28 mouse cellular contexts compared by ENCODE assay signal in genomic region chr9:114425576-114425975, GRCm38 (mm10). TPM values are rescaled to one million over a fixed set of nuclear protein-coding genes. Genes with fewer than 3 reads are reported as not detected.
DNase-seq lines count a peak whose midpoint lies in the region; ATAC-seq and TF ChIP-seq lines count a peak whose summit lies in the region.
"Had no signal": no experiment of that assay in that cellular context is flagged by ENCODE, and none has a peak within 500 bp of the region (broad histone marks: within the 10 kb centered on the region; RNA-seq: fewer than 3 reads in every experiment).

No protein-coding gene starts in this region.

- H3K9me3 ChIP-seq in intestine, postnatal 0 days (ENCODE audit: control insufficient read depth) = no peaks in the 10 kb centered on the region
- H3K9me3 ChIP-seq in intestine, embryonic 16.5 days (ENCODE audit: control insufficient read depth, low read length) = peaks cover 6% of the 10 kb centered on the region; the same call in 1 of the 2 replicates
- H3K9me3 ChIP-seq in midbrain, embryonic 11.5 days (ENCODE audit: control insufficient read depth, low read length) = no peaks in the 10 kb centered on the region; the same call in 1 of the 2 replicates
- no peaks in the 10 kb centered on the region for H3K9me3 ChIP-seq in midbrain, embryonic 16.5 days (replicated peaks; ENCODE audit: control insufficient read depth, low read length, poor library complexity, severe bottlenecking)
- H3K9me3 ChIP-seq in E14TG2a.4 (ENCODE audit: low read length) = peaks cover 10% of the 10 kb centered on the region; the same call in 1 of the 2 replicates
- H3K9me3 ChIP-seq in forebrain, embryonic 14.5 days (replicated peaks; ENCODE audit: control insufficient read depth, low read length) = no peaks in the 10 kb centered on the region
- H3K9me3 ChIP-seq: forebrain, embryonic 15.5 days had no signal

- H3K4me2 ChIP-seq in intestine, postnatal 0 days (replicated peaks; ENCODE audit: low read depth) = no peak overlapping the region
- no peak overlapping the region for H3K4me2 ChIP-seq in intestine, embryonic 16.5 days (ENCODE audit: low read depth, low read length)
- H3K4me2 ChIP-seq in midbrain, embryonic 11.5 days = no peak overlapping the region
- H3K4me2 ChIP-seq in midbrain, embryonic 16.5 days (ENCODE audit: low read length) = no peak overlapping the region
- H3K4me2 ChIP-seq in forebrain, embryonic 14.5 days (ENCODE audit: low read length) = no peak overlapping the region
- H3K4me2 ChIP-seq: embryonic facial prominence, embryonic 13.5 days; embryonic facial prominence, embryonic 15.5 days; forebrain, embryonic 12.5 days; forebrain, embryonic 15.5 days had no signal

- no peak overlapping the region for H3K27ac ChIP-seq in intestine, postnatal 0 days (ENCODE audit: low read depth, low read length)
- H3K27ac ChIP-seq in intestine, embryonic 16.5 days (ENCODE audit: low read length) = no peak overlapping the region
- no peak overlapping the region for H3K27ac ChIP-seq in midbrain, embryonic 11.5 days (ENCODE audit: low read depth, low read length)
- H3K27ac ChIP-seq in midbrain, embryonic 16.5 days (ENCODE audit: low read length) = no peak overlapping the region
- no peak overlapping the region for H3K27ac ChIP-seq in forebrain, embryonic 14.5 days (ENCODE audit: low read depth, low read length)
- H3K27ac ChIP-seq: embryonic facial prominence, embryonic 13.5 days; embryonic facial prominence, embryonic 15.5 days; forebrain, embryonic 10.5 days; forebrain, embryonic 12.5 days; forebrain, embryonic 15.5 days had no signal

- H3K36me3 ChIP-seq in intestine, postnatal 0 days (ENCODE audit: control insufficient read depth, insufficient read depth) = peaks cover 68% of the 10 kb centered on the region
- peaks cover 18% of the 10 kb centered on the region for H3K36me3 ChIP-seq in intestine, embryonic 16.5 days (ENCODE audit: control insufficient read depth, insufficient read depth, low read length)
- peaks cover 5% of the 10 kb centered on the region for H3K36me3 ChIP-seq in midbrain, embryonic 11.5 days (ENCODE audit: control insufficient read depth, insufficient read depth, low read length)
- peaks cover 4% of the 10 kb centered on the region; the same call in 1 of the 2 replicates for H3K36me3 ChIP-seq in midbrain, embryonic 16.5 days (ENCODE audit: control insufficient read depth, insufficient read depth, low read length)
- H3K36me3 ChIP-seq in E14TG2a.4 (ENCODE audit: insufficient read depth, low read length) = peaks cover 74% of the 10 kb centered on the region
- 0 out of 2 replicates have a peak, but pooled peaks cover 6% of the 10 kb centered on the region for H3K36me3 ChIP-seq in forebrain, embryonic 14.5 days (ENCODE audit: control insufficient read depth, insufficient read depth, low read length)

- peak; percentile 60 for DNase-seq in midbrain, embryonic 11.5 days (ENCODE audit: low spot score, missing footprints)
- DNase-seq in R1 (ENCODE audit: low read depth, low spot score) = peak; percentile 63
- DNase-seq in forebrain, embryonic 14.5 days (ENCODE audit: low spot score) = no peak
- DNase-seq in cerebellum, postnatal 10 days = no peak
- DNase-seq: adrenal gland, adult 8-10 months; adrenal gland, postnatal 14 days; adrenal gland, postnatal 36 days; B cell, adult 2 months; cerebellum, adult 11-12 months; cerebellum, adult 2 months; cerebellum, adult 9-10 months; cerebellum, postnatal 14 days; cerebellum, postnatal 36 days; embryo, embryonic 11 days; forebrain, postnatal 0 days had no signal

- ATAC-seq in intestine, postnatal 0 days = no peak
- no peak for ATAC-seq in intestine, embryonic 16.5 days
- no peak for ATAC-seq in midbrain, embryonic 11.5 days (ENCODE audit: low FRiP score)
- no peak for ATAC-seq in midbrain, embryonic 16.5 days
- ATAC-seq in forebrain, embryonic 14.5 days = no peak
- ATAC-seq: CD4-positive, CD25-positive, alpha-beta regulatory T cell, adult 4 months; forebrain, embryonic 15.5 days; forebrain, postnatal 0 days; Patski had no signal

- peak; percentile 38 for TF ChIP-seq CTCF in intestine, postnatal 0 days (IDR thresholded peaks at IDR 0.05; ENCODE audit: low read depth)
- peak; percentile 53 for TF ChIP-seq CTCF in E14TG2a.4 (conservative IDR thresholded peaks at IDR 0.05; ENCODE audit: low read length)

- no peak overlapping the region for H3K9ac ChIP-seq in intestine, postnatal 0 days (ENCODE audit: low read depth, low read length)
- no peak overlapping the region for H3K9ac ChIP-seq in intestine, embryonic 16.5 days (ENCODE audit: low read depth, low read length)
- H3K9ac ChIP-seq in midbrain, embryonic 11.5 days (ENCODE audit: low read length) = no peak overlapping the region
- no peak overlapping the region for H3K9ac ChIP-seq in midbrain, embryonic 16.5 days (ENCODE audit: low read depth, low read length)
- no peak overlapping the region for H3K9ac ChIP-seq in forebrain, embryonic 14.5 days (ENCODE audit: low read length)
- H3K9ac ChIP-seq: embryonic facial prominence, embryonic 13.5 days; embryonic facial prominence, embryonic 15.5 days; forebrain, embryonic 12.5 days; forebrain, embryonic 15.5 days; forebrain, postnatal 0 days had no signal

- WGBS in intestine, postnatal 0 days = 95% methylated on average over 5 of the region's 5 CpGs
- 95% methylated on average over 5 of the region's 5 CpGs for WGBS in intestine, embryonic 16.5 days
- WGBS in midbrain, embryonic 11.5 days = 97% methylated on average over 5 of the region's 5 CpGs
- whole genome bisulfite sequencing in midbrain, embryonic 16.5 days = 95% methylated on average over 5 of the region's 5 CpGs
- WGBS in forebrain, embryonic 14.5 days = 98% methylated on average over 5 of the region's 5 CpGs

- H3K4me3 ChIP-seq in intestine, postnatal 0 days (ENCODE audit: low read depth, low read length) = no peak overlapping the region
- H3K4me3 ChIP-seq in intestine, embryonic 16.5 days (ENCODE audit: low read length) = no peak overlapping the region
- no peak overlapping the region for H3K4me3 ChIP-seq in midbrain, embryonic 11.5 days (ENCODE audit: low read depth, low read length)
- no peak overlapping the region for H3K4me3 ChIP-seq in midbrain, embryonic 16.5 days (ENCODE audit: low read depth, low read length)
- H3K4me3 ChIP-seq in E14TG2a.4 (replicated peaks; ENCODE audit: low read length) = no peak overlapping the region
- H3K4me3 ChIP-seq in forebrain, embryonic 14.5 days (ENCODE audit: low read depth, low read length) = no peak overlapping the region
- H3K4me3 ChIP-seq: embryonic facial prominence, embryonic 13.5 days; embryonic facial prominence, embryonic 15.5 days; erythroblast, embryonic 14.5 days; forebrain, embryonic 10.5 days; forebrain, embryonic 12.5 days; forebrain, embryonic 15.5 days had no signal

- no peaks in the 10 kb centered on the region for H3K4me1 ChIP-seq in intestine, postnatal 0 days (replicated peaks; ENCODE audit: control insufficient read depth, insufficient read depth, low read length)
- H3K4me1 ChIP-seq in intestine, embryonic 16.5 days (ENCODE audit: control insufficient read depth, insufficient read depth, low read length) = no peaks in the 10 kb centered on the region
- H3K4me1 ChIP-seq in midbrain, embryonic 11.5 days (ENCODE audit: control insufficient read depth, insufficient read depth, low read length) = no peaks in the 10 kb centered on the region
- H3K4me1 ChIP-seq in midbrain, embryonic 16.5 days (ENCODE audit: control insufficient read depth, insufficient read depth, low read length) = no peaks in the 10 kb centered on the region
- peaks cover 33% of the 10 kb centered on the region for H3K4me1 ChIP-seq in E14TG2a.4 (replicated peaks; ENCODE audit: low read depth, low read length)
- H3K4me1 ChIP-seq in forebrain, embryonic 14.5 days (ENCODE audit: control insufficient read depth, insufficient read depth, low read length) = no peaks in the 10 kb centered on the region
- H3K4me1 ChIP-seq: embryonic facial prominence, embryonic 13.5 days; embryonic facial prominence, embryonic 15.5 days; forebrain, embryonic 10.5 days; forebrain, embryonic 12.5 days; forebrain, embryonic 15.5 days had no signal

- H3K27me3 ChIP-seq in intestine, postnatal 0 days (replicated peaks; ENCODE audit: control insufficient read depth, insufficient read depth, low read length) = no peaks in the 10 kb centered on the region
- H3K27me3 ChIP-seq in intestine, embryonic 16.5 days (replicated peaks; ENCODE audit: control insufficient read depth, insufficient read depth, low read length) = no peaks in the 10 kb centered on the region
- no peaks in the 10 kb centered on the region for H3K27me3 ChIP-seq in midbrain, embryonic 11.5 days (ENCODE audit: control insufficient read depth, insufficient read depth, low read length)
- H3K27me3 ChIP-seq in midbrain, embryonic 16.5 days (ENCODE audit: control insufficient read depth, insufficient read depth, low read depth, low read length) = no peaks in the 10 kb centered on the region
- H3K27me3 ChIP-seq in E14TG2a.4 (ENCODE audit: insufficient read depth, low read length) = no peaks in the 10 kb centered on the region
- H3K27me3 ChIP-seq in forebrain, embryonic 14.5 days (replicated peaks; ENCODE audit: control insufficient read depth, insufficient read depth, low read length) = no peaks in the 10 kb centered on the region
- H3K27me3 ChIP-seq: CH12.LX; embryonic facial prominence, embryonic 13.5 days; embryonic facial prominence, embryonic 15.5 days; forebrain, embryonic 12.5 days; forebrain, embryonic 15.5 days; Patski had no signal

RNA-seq across cellular contexts. Expression of gene Tmppe, which starts 24.7 kb away (rescaled TPM):
- 25.7 and 30.0 TPM in 2 replicates for polyA plus RNA-seq in intestine, postnatal 0 days (2015; fragmentation: Nextera tagmentation; extraction: Ambion mirVana)
- 31.2 and 40.7 TPM in 2 replicates for polyA plus RNA-seq in intestine, embryonic 16.5 days (2015; fragmentation: Nextera tagmentation; extraction: Ambion mirVana)
- 3.1 and 3.8 TPM in 2 replicates for polyA plus RNA-seq in midbrain, embryonic 11.5 days (2014; fragmentation: Nextera tagmentation; extraction: Ambion mirVana)
- polyA plus RNA-seq in midbrain, embryonic 16.5 days (2015; fragmentation: Nextera tagmentation; extraction: Ambion mirVana) = 9.6 and 10.8 TPM in 2 replicates
- polyA plus RNA-seq in forebrain, embryonic 14.5 days (2014; fragmentation: Nextera tagmentation; extraction: Ambion mirVana) = 1.7 and 1.8 TPM in 2 replicates

RNA-seq across cellular contexts. Expression of gene Glb1, which starts 24.7 kb away (rescaled TPM):
- 491 and 524 TPM in 2 replicates for polyA plus RNA-seq in intestine, postnatal 0 days (2015; fragmentation: Nextera tagmentation; extraction: Ambion mirVana)
- polyA plus RNA-seq in intestine, embryonic 16.5 days (2015; fragmentation: Nextera tagmentation; extraction: Ambion mirVana) = 295 and 399 TPM in 2 replicates
- 20.9 and 25.6 TPM in 2 replicates for polyA plus RNA-seq in midbrain, embryonic 11.5 days (2014; fragmentation: Nextera tagmentation; extraction: Ambion mirVana)
- polyA plus RNA-seq in midbrain, embryonic 16.5 days (2015; fragmentation: Nextera tagmentation; extraction: Ambion mirVana) = 30.5 TPM in 2 replicates
- 25.9 and 26.3 TPM in 2 replicates for polyA plus RNA-seq in forebrain, embryonic 14.5 days (2014; fragmentation: Nextera tagmentation; extraction: Ambion mirVana)

RNA-seq across cellular contexts. Expression of gene Crtap, which starts 35.1 kb away (rescaled TPM):
- 57.3 and 58.3 TPM in 2 replicates for polyA plus RNA-seq in intestine, postnatal 0 days (2015; fragmentation: Nextera tagmentation; extraction: Ambion mirVana)
- polyA plus RNA-seq in intestine, embryonic 16.5 days (2015; fragmentation: Nextera tagmentation; extraction: Ambion mirVana) = 98.2 and 104 TPM in 2 replicates
- 37.6 and 38.7 TPM in 2 replicates for polyA plus RNA-seq in midbrain, embryonic 11.5 days (2014; fragmentation: Nextera tagmentation; extraction: Ambion mirVana)
- polyA plus RNA-seq in midbrain, embryonic 16.5 days (2015; fragmentation: Nextera tagmentation; extraction: Ambion mirVana) = 18.9 and 20.5 TPM in 2 replicates
- polyA plus RNA-seq in forebrain, embryonic 14.5 days (2014; fragmentation: Nextera tagmentation; extraction: Ambion mirVana) = 23.6 and 26.2 TPM in 2 replicates

Comparison
In these comparisons a context has a peak if more than half of its experiments do, and no peak if none do; other contexts are left out.
1. DNase-seq: peak in midbrain, embryonic 11.5 days (single experiment) and R1 (single experiment); none in forebrain, embryonic 14.5 days (single experiment) and cerebellum, postnatal 10 days (0 of 2).